ENCODE assay signal across 8 mouse cellular contexts in the genomic region with DNA sequence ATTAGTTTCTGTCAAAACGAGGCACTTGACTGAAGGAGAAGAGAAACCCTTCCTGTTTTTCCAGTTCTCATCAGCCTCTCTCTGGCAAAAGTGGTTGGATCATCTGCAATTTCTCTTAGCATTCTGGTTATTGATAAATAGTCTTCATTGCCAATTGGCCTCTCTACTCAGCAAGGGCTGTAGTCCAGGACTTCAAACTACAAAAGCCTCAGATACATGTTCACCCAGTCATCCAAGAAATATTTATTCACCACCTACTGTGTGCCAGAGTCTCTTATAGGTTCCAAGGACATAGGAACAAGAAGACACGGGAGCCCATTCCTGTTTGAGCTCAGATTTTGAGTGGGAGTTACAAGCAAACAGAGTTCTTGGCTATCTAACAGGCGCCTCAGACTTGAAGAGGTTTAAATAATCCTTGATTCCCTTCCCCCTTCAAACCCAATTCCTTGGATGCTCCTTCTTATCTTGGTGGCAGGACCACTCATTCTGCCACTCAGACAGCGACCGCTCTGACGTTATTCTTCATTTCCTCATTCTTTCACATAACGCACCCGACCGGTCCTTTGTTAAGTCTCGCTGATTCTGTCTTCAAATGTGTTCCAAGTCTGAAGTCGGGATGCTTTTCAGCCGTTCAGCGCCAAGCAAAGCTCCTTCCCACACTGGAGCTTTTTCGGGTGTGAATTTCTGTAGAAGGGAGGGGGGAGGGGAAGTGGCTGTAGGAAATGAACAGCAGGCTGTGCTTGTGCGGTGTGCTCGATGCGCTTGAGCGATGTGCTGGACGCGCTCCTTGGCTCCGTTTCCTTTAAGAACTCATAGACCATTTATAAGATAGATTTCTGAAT. TPM values are rescaled to one million over a fixed set of nuclear protein-coding genes. Genes with fewer than 3 reads are reported as not detected.
DNase-seq lines count a peak whose midpoint lies in the region; ATAC-seq lines count a peak whose summit lies in the region.
"Had no signal": no experiment of that assay in that cellular context is flagged by ENCODE, and none has a peak within 500 bp of the region (broad histone marks: within the 10 kb centered on the region; RNA-seq: fewer than 3 reads in every experiment).

No protein-coding gene starts in this region.

- 32% methylated on average over 21 of the region's 21 CpGs for WGBS in hindbrain, embryonic 15.5 days

- H3K9me3 ChIP-seq in hindbrain, embryonic 15.5 days: no peaks in the 10 kb centered on the region
- H3K9me3 ChIP-seq: liver, embryonic 15.5 days had no signal

- H3K27me3 ChIP-seq in hindbrain, embryonic 15.5 days: no peaks in the 10 kb centered on the region

- peak overlapping the region; percentile 6; the same call in 1 of the 2 replicates for H3K9ac ChIP-seq in hindbrain, embryonic 15.5 days
- H3K9ac ChIP-seq: liver, embryonic 15.5 days had no signal

- no peaks in the 10 kb centered on the region for H3K36me3 ChIP-seq in hindbrain, embryonic 15.5 days
- H3K36me3 ChIP-seq: liver, embryonic 15.5 days had no signal

- peak; percentile 7 for DNase-seq in urinary bladder, postnatal 14 days (ENCODE audit: low spot score)
- DNase-seq in urinary bladder, postnatal 25 days (ENCODE audit: low spot score): no peak
- DNase-seq in frontal cortex, postnatal 10 days (ENCODE audit: low spot score in 2 of 2): peak; percentile 17 to 23
- peak; percentile 11 to 61 for DNase-seq in left cerebral cortex, adult 9 months (ENCODE audit: low spot score in 2 of 2)
- peak; percentile 44 for DNase-seq in retina, postnatal 1 day
- DNase-seq in MN1 (ENCODE audit: low spot score): no peak

- H3K4me2 ChIP-seq in hindbrain, embryonic 15.5 days: peak overlapping the region; percentile 51
- H3K4me2 ChIP-seq: liver, embryonic 15.5 days had no signal

- ATAC-seq in hindbrain, embryonic 15.5 days (ENCODE audit: low FRiP score, low read depth): peak; percentile 72; the same call in 1 of the 2 replicates

- peak overlapping the region; percentile 30 for H3K4me3 ChIP-seq in hindbrain, embryonic 15.5 days
- H3K4me3 ChIP-seq: liver, embryonic 15.5 days had no signal

- H3K27ac ChIP-seq in hindbrain, embryonic 15.5 days (replicated peaks): peak overlapping the region; percentile 19; the same call in 1 of the 2 replicates
- H3K27ac ChIP-seq: liver, embryonic 15.5 days had no signal

- H3K4me1 ChIP-seq in hindbrain, embryonic 15.5 days (replicated peaks): peaks cover 3% of the 10 kb centered on the region; the same call in 1 of the 2 replicates
- H3K4me1 ChIP-seq: liver, embryonic 15.5 days had no signal

RNA-seq across cellular contexts. Expression of a gene that starts 5.7 kb away (rescaled TPM):
- 0.26 TPM in 1 of 2 replicates, not detected in the other for polyA plus RNA-seq in hindbrain, embryonic 15.5 days (2015; fragmentation: Nextera tagmentation; extraction: Ambion mirVana)
- polyA plus RNA-seq: liver, embryonic 15.5 days had no signal

RNA-seq across cellular contexts. Expression of a gene that starts 24.5 kb away (rescaled TPM):
- polyA plus RNA-seq in hindbrain, embryonic 15.5 days (2015; fragmentation: Nextera tagmentation; extraction: Ambion mirVana): 27.8 and 28.2 TPM in 2 replicates

RNA-seq across cellular contexts. Expression of a gene that starts 37.8 kb away (rescaled TPM):
- 0.22 and 0.25 TPM in 2 replicates for polyA plus RNA-seq in hindbrain, embryonic 15.5 days (2015; fragmentation: Nextera tagmentation; extraction: Ambion mirVana)

Comparison
In these comparisons a context has a peak if more than half of its experiments do, and no peak if none do; other contexts are left out.
1. DNase-seq: peak in urinary bladder, postnatal 14 days (single experiment), frontal cortex, postnatal 10 days (2 of 2), left cerebral cortex, adult 9 months (2 of 2) and retina, postnatal 1 day (single experiment); none in urinary bladder, postnatal 25 days (single experiment) and MN1 (single experiment).